Mouse (Mus musculus): ENCODE measurements around the gene Drosha. TPM values are rescaled to one million over a fixed set of nuclear protein-coding genes. Genes with fewer than 3 reads are reported as not detected.
"Not testable (repeated sequence)": the region's sequence is repeated elsewhere in the genome, so short reads cannot be mapped to it uniquely, and the experiment has no call there.

Drosha gene
- total RNA-seq, 2 experiments from 2014 or later = 31.2 to 33.5 TPM

- DNase-seq = no peak
- intact Hi-C loops (cut with DNase I) = no loop called here
These were observed 95.6 kb downstream of the Drosha start for GRCm38 (mm10) chr15:12919967-12920870.

- no peak for DNase-seq
- intact Hi-C loops (cut with DNase I) = no loop called here
These were observed 97.3 kb downstream of the Drosha start for GRCm38 (mm10) chr15:12921901-12922300.

- intact Hi-C loops (cut with DNase I) = no loop called here
- no peak for DNase-seq
These were observed 99.2 kb downstream of the Drosha start for GRCm38 (mm10) chr15:12923826-12924225.

DNA sequence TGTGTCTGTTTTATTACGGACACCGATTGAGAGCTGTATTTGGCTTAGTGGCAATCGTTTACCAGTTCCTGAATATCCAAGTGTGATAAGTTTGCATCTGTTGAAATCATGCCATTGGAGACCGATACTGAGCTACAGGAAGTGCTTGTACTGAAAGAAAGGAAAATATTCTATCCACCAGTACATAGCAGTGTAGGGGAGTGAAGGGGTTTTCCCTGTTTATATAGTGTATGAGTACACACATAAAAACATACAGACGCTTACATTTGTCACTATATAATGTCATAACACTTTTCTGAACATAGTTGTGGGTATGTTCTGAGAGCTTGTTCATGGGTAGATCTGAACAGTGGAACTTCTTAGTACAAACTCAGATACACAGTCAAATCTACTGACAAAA is 106.9 kb downstream of the Drosha start:
- DNase-seq = no peak
- intact Hi-C loops (cut with DNase I) = no loop called here

- no peak for DNase-seq
- intact Hi-C loops (cut with DNase I) = no loop called here
These were observed 111.7 kb downstream of the Drosha start for GRCm38 (mm10) chr15:12936217-12936732.

DNA sequence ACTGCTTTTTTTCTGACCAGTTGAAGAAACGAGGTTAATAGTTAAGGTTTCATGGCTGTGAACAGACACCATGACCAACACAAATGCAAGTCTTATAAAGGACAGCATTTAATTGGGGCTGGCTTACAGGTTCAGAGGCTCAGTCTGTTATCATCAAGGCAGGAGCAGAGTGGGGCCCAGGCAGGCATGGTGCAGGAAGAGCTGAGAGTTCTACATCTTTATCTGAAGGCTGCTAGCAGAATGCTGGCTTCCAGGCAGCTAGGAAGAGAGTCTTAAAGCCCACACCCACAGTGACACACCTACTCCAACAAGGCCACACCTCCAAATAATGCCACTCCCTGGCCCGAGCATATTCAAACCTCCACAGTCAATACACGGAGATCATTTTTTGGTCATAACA is 112.7 kb downstream of the Drosha start:
- intact Hi-C loops (cut with DNase I); DNase-seq: not testable (repeated sequence)

DNA sequence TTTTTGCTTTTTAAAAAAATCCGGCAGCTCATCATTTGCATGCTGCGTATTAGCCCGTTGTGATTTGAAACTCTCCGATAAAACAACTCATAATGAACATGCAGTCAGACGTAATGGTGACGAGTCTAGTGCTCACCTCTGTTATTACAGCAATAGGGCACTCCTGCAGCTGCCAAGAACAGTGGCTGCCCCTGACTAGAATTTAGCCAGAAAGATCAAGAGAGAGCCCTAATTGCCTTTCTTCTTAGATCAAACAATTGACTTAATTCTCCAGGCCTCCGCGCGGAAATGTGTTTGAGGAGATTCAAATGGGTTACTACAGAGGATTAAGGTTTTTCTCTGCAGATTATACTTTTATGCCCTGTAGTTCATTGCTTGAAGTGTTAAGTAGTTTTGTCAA is 116.5 kb downstream of the Drosha start:
- DNase-seq = no peak
- intact Hi-C loops (cut with DNase I) = no loop called here

- DNase-seq = no peak
- intact Hi-C loops (cut with DNase I) = no loop called here
These were observed 117.1 kb downstream of the Drosha start for GRCm38 (mm10) chr15:12941651-12942180.

- no peak for DNase-seq
- intact Hi-C loops (cut with DNase I) = no loop called here
These were observed 117.8 kb downstream of the Drosha start for GRCm38 (mm10) chr15:12942424-12942823.

- DNase-seq = no peak
- intact Hi-C loops (cut with DNase I) = no loop called here
These were observed 133.4 kb downstream of the Drosha start for GRCm38 (mm10) chr15:12958051-12958450.

DNA sequence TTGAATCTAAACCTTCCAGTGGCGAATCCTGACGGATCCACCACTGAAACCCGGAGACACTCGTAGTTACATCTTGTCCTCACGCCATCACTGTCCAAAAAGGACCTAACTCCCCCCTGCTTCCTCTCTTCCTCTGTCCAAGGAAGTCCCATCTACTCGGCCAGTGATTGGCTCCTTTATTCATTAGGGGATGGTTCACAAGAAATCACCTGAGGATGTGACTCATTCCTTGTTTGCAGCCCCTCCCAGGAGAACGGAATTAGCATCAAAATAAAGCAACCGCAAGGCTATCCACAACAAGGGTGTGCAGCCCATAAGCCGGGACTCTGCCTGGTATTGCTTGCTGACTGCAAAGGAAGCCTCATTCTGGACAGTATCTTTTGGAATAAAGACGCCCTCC is 137.6 kb downstream of the Drosha start:
- intact Hi-C loops (cut with DNase I) = no loop called here
- DNase-seq = no peak

DNA sequence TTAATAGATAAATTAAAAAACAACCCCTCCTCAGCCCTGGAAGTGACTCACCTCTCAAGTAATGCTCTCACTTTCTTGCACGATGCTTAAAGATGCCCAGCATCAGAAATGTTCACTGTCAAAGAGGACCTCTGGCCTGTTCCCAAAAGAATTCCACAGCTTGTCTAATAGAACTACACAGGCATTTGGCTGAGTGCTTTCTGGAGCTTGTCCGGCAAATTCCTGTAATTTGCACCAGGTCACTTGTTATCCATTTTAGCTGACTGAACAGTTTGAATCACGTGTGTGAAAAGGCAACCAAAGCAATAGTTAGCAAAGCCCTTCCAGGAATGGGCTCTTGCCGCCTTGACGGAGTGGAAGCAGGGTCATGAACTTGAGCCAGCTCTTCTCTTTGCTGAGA is 140.6 kb downstream of the Drosha start:
- intact Hi-C loops (cut with DNase I) = no loop called here
- DNase-seq = peak; percentile 12 to 38

- DNase-seq = no peak
- intact Hi-C loops (cut with DNase I) = no loop called here
These were observed 144.2 kb downstream of the Drosha start for GRCm38 (mm10) chr15:12968815-12969214.

DNA sequence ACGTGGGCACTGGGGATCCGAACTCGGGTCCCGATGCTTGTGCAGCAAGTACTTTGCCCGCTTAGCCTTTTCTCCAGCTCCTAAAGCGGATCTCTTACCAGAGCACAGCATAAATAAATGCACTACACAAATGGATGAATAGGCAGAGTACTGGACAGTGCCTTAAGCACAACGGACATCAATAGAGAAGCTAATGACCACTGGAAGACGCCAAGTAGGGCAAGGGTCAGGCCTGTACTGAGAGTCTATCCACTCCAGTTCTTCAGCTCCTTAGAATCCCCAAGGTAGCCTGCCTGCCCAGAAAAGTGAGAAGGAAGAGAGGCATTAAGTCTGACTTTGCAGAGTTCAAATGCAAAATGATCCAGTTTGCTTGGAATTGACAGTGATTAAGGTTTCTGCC is 147.8 kb downstream of the Drosha start:
- intact Hi-C loops (cut with DNase I) = no loop called here

More for the DNA sequence above, 147.8 kb downstream of the Drosha start:
- DNase-seq = peak; percentile 28 to 34

Small RNA genes within 50 kb of the gene (microRNA-seq; reads per million reads assigned to microRNA genes)
- 0 reads per million in 2 experiments for gene Gm47288

Other genes starting within 250 kb of the Drosha start
- 100 to 1,000 TPM; 186 to 218 TPM for gene Pdzd2, start 84.9 kb upstream of the Drosha start, total RNA-seq (2021)
- 10 to 100 TPM; 14.7 to 16.6 TPM for gene 6030458C11Rik, start 166 bp upstream of the Drosha start, total RNA-seq (2021)